Mouse (Mus musculus) urinary bladder, postnatal 14 days (tissue): Measurements from ENCODE around the gene Tomm40l.

Source experiments
- DNase-seq: peaks from one replicate; pipeline ENCODE4 v3.0.0; 2021; ENCODE audit warnings: low spot score

Gene Tomm40l

DNA sequence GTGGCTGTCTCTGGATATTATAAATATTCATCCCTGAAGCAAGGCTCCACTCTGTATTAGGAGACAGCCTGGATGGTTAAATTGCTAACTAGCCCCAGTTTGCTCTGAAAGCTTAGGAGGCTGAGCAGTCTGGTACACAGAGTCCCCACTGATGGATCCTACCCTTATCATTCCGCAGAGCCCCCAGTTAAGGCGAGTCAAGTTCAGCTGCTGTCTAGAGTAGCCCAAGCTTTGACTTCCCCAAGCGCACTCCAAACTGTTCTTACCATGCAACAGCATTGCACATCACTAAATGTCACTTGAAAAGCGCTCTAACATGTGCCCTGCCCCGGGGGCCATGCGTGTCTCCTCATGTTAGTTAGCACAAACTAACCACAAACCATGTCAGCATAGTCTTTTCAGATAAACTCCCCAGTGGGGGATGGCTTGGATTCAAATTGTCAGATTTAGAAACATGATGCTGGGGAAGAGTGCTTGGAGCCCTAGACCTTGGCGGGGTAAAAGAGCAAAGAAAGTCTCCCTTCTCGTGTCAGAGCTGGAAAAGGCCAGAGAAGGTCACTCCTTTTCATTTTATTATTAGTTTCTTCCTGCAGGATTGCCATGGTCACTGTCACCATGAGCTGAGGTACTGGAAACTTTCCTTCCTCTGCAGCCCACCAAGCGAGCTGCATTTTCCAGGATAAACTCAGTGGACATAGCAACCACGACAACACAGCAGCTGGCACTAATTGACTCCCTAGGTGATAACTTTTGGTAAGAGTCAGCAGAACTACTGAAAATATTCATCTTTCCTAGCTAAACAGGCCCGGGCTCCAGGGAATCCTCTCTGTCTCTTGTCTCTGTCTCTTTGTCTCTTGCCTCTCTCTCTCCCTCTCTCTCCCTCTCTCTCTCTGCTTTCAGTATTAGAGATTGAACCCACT, 28.1 kb downstream of the Tomm40l start:
- no peak for DNase-seq

DNA sequence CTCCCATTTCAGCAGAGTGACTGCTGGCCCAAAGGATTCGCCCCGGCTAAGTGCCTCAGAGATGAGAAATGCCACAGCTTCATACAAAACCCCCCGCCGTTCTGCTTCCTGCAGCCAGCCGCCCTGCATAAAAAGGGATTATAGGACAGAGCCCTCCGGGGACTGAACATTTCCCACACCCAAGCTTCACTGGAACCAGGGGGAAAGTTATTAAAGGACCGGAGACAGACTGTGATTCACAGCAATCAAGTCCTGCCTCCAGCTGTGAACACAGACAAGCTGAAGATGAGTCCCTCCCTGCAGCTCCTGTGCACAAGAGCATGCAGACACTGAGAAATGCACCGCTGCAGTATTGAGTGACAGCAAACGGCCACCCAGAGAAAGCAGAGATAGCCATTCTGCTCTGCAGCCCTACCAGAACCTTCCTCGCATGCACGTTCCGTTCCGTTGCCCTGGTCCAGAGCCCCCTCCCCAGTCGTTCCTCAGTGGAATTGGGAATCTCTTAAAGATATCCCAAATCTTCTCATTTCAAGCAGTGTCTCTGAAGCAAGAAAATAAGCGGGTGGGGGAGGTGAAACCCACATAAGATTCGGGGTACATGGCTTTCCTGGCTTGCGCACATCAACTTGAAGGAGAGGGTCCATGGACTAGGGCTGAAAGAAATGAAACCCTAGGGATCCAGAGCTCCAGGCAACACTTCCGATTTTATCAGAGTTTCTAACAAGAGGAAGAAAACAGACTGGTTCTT, 29.0 kb downstream of the Tomm40l start:
- no peak for DNase-seq

DNA sequence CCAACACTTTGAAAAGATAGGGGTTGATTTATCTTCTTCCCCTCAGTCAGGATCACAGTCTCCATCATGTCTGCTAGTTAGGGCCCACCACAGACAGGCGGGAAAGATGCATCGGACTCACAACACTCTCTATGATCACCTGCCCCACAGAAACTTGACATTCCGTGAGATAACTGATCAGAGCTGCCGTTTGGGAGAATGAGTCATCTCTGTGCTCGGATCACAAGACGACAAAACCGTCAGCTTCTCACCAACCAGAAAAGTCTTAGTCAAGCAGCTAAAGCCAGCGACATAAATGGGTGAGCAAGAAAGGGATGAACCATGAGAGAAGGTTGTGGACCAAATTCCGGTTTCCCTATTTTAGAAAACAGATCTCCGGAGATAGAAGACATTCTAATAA, 30.0 kb downstream of the Tomm40l start:
- DNase-seq, result no peak

DNA sequence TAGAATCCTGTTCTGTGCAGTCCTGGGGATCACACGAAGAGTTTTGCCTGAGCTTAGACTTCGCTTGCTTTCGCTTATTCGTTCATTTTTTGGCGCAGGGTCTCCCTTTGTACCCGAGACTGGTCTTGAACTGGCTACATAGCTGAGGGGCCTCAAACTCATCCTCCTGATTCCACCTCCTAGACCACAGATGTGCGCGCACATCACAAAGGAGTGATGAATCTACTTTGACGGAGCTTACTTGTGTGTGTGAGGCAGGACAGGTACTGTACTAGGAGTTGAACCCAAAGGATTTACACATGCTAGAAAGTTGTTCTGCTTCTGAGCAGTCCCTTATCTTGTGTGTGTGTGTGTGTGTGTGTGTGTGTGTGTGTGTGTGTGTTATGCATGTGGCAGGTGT, 31.5 kb downstream of the Tomm40l start:
- no peak for DNase-seq

DNA sequence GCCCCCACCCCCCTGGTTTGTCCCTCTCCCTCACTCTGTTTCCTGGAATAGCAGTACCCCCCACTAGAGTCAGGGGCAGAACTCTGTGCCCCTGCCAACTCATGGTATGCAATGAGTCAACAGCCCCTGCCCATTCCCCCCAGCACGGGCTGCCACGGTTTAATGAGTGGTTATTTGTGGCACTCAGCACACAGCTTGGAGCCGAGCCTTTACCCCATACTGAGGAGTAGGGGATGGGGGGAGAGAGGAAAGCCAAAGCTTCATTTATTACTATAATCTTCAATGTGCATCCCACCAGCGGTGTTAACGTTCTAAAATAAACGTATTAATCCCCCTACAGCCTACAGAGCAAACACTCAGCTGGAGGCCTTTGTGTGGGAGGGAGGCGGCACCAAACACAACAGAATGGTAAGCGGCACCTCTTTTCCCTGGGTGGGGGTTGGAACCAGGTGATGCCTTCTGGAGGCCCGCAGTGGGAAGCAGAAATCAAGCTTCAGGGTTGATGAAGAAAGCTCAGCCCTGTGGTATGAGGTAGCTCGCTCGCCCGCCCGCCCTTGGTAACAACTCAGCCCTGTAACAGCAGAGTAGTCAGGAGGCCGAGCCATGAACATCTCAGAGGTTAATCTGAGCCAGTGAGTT, 32.7 kb downstream of the Tomm40l start:
- no peak for DNase-seq

DNA sequence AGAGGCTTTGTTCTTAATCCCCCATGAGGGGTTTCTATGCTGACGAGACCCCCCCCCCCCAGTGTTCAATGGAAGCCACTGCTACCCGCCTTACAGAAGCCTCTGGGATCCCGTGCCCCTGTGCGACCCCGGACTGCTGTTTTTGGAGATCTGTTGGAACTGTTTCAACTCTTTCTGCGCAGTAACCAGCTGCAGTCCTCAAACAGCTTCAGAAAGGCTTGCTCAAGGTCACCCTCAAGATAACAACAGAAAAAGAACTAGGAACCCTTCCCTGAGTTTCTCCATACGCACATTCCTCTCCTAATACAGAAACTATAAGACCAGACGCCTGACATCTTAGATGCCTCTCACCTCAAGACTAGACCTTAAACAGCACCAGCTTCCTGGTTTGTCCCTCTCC, 33.3 kb downstream of the Tomm40l start:
- DNase-seq, result no peak

DNA sequence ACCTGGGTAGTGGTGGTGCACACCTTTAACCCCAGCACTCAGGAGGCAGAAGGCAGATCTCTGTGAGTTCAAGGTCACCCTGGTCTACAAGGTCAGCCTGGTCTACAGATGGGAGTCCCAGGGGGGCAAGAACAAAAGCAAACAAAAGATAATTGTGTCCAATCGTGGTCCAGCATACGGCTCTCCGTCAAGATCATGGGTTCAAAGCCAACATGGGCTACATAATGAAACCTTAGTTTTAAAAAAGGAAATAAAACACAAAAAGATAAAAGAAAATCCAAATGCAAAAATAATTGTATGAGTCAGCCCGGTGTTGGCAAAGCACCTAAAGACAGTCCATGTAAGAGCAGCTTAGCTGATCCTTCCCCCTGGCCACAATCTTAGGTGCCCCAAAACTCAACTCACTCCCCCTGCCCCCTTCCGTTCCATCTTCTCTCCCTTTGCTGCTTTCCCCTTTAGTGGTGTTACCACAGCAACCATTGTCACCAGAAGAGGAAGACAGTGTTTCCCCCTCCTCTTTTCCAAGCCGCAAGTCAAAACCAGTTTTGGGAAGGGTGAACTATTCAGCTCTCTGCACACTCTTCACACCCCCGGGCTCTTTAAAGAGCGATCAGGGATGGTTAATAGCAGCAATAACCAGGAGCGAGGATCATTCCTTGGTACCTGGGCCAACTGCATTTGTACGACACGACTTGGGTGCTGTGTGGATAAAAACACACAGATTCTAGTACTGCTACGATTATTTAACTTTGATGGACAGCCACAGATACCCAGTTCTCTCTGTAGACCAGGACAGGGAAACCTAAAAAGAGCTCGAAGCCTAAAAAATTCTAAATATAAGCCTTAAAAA, 34.2 kb downstream of the Tomm40l start:
- no peak for DNase-seq

DNA sequence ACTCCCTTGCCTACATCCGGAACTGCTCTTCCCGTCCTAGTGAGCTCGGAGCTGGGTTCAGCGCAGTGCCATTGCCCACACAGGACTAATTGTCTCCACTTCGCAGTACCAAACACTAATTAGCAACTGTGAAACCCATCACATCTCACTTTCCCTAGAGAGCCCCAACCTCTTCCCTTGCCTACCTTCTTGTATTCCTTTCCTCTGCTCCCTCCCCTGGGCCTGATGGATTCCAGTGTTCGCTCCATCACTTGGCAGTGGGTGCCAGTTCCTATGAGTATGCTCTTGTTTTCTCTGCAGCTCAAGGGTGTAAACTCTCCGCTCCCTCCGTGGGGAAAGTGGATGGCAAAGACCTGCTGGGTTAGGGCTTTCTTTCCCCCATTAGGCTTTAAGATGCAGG, 36.7 kb downstream of the Tomm40l start:
- DNase-seq, result no peak

DNA sequence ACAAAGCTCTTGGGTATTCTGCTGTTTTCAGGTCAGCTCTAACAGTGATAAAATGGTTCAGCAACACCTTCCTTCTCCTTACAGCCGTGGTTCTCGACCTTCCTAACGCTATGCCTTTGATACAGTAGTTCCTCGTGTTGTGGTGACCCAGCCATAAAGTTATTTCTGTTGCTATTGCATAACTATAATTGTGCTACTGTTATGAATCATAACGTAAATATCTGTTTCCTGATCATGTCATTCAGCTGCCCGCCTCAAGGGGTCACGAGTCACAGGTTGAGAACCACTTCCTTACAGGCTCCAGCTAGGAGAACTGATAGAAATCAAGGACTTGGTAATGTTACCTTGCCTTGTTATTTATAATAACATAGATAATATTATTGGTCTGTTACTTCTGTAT, 38.0 kb downstream of the Tomm40l start:
- DNase-seq, result peak; percentile 81

DNA sequence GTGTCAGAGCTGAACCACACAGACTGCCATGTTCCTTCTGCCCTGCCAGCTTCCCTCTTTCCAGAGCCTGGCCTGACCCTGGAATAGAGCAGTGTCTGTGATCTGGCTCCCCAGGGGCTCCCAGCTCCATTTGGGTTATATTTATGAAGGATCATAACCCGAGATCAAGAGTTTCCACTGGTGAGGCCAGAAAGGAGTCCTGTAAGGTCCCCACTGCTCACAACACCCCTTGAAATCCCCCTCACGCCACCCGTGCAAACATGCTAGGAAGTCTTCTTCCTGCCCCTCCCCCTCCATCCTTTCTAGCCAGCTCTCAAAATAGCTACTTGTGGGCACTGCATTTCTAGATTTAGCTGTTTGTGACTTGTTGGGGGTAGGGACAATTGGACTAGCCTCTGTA, 38.7 kb downstream of the Tomm40l start:
- no peak for DNase-seq

DNA sequence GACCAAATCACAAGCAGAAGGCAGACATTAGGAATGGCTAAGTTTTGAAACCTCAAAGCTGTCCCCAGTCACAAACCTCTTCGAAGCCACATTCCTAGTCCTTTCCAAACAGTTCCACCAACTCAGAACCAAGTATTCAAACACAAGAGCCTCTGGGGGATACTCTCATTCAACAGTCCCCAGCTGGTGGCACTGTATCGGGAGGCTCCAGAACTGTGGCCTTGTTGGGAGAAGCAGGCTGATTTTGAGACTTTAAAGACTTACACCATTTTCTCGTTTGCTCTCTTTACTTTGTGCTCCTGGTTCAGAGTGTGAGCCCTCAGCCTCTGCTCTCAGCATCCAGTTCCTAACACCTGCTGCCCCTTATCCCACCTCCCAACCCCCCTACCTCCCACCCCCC, 39.3 kb downstream of the Tomm40l start:
- no peak for DNase-seq

DNA sequence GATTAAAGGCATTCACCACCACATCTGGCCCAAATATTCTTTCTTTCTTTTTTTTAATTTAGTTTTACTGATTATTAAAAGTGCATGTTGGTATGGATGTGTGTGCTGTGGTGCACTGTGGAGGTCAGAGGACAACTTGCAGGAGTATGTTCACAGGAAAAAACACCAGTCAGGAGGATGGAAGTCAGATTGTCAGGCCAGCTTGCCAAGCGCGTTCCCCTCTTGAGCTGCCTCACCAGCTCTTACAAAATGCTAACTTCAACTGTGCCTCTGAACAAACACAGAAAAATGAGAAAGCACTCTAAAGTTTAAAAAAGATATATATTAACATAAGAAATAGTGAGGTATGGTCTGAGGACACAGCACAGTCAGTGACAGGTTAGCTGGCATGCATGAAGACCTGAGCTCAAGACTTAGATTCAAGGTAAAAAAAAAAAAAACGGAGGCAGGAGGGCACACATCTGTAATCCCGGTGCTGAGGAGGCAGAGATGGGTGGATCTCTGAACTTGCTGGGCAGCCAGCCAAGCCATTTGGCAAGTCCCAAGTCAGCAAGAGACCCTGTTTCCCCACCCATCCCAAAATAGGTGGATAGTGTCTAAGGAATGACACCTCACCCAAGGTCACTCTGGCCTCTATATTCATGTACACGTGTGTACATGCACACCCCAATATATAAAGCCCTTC, 42.7 kb downstream of the Tomm40l start:
- DNase-seq, result no peak

DNA sequence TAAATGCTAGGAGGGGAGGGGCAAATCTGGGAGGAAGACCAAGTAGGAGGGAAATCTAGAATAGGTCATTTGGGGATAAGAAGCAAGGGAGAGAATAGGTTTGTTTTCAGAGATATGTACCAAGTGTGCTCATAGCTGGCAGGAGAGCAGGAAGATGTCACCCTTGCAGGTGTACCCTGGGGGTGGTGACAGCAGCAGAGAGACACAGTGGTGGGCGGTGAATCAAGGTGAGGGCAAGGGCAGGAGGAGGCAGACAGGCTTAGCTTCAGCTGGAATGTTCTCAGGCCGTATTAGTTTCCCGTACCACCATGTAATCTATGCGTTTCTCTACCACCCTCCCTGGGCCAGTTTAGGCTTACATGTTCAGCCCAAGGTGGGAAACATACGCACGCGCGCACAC, 49.5 kb downstream of the Tomm40l start:
- no peak for DNase-seq

DNA sequence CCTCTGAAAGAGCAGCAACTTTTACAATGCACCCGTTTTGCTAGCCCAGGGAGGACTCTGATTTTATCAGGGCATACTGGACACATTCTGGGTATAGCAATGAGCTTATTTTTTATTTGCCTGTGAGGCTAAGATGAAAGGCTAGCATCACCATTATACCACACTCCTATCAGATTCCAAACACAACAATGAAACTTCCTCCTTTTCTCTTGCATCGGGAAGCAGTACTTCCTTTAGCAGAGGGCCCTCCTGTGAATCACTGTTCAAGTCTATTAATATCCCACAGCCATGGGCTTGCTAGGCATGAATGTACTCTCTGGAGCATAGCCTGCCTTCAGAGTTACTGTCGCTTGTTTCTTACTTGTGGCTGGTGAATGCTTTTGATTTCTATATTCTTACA, 51.2 kb downstream of the Tomm40l start:
- no peak for DNase-seq

DNA sequence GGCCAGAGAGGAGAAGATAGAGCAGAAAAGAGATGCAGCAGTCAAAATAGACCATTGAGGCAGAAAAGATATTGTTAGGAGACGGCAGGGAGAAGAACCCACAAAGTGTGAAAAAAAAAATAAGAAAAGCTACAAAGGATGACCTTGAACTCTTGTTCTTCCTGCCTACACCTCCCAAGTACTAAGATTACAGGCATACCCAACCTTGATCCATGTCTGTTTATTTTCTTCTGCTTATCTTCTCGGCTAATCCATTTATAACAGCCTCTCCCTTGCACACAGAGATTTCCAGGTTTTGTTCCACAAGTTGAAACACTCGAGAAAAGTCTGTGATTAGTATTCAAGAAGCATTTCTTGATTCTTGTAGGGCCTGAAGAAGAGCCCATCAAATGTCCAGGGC, 52.4 kb downstream of the Tomm40l start:
- no peak for DNase-seq

DNA sequence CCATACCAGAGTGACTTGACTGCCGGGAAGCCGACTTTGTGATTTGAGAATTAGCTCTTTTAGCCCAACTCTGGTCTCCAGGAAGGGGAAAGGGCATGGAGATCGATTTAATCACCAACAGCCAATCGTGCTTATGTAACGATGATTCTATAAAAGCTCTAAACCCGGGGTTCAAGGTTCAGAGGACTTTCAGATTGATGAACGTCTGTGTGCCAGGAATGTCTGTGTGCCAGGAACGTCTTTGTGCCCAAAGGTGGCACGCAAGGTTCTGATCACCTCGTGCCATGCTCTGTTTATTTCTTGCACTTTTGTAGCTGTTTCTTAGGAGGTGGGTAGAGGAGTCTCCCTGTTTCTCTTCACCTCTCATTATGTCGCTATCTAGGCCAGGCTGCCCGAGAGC, 53.4 kb downstream of the Tomm40l start:
- no peak for DNase-seq
